Mouse (Mus musculus) small intestine, adult 2 months (tissue): ENCODE data around the gene Slco3a1.

Experiments used
- CTCF ChIP-seq: fragments of 200-500 bp; IDR thresholded peaks from 2 replicates; pipeline ENCODE4 v1.5.1; 2012; ENCODE audit warnings: low read depth, mild to moderate bottlenecking, control low read depth, inconsistent platforms, low read length, moderate library complexity, mixed read lengths; ENCODE audit not compliant: insufficient replicate concordance, insufficient read length; ENCODE audit errors: extremely low read depth
- POLR2A ChIP-seq: fragments of 200-500 bp; IDR thresholded peaks from 2 replicates; pipeline ENCODE4 v1.6.1; 2012; ENCODE audit warnings: low read depth, mild to moderate bottlenecking, control low read depth, inconsistent platforms, low read length, moderate library complexity

GRCm38 (mm10) chr7:74486083-74486482 is 68.5 kb downstream of the Slco3a1 start:
- TF ChIP-seq CTCF (no peak), POLR2A (no peak)
